Comparison of ENCODE assay signal across 9 mouse cellular contexts in genomic region chr8:123520048-123520447, GRCm38 (mm10). TPM values are rescaled to one million over a fixed set of nuclear protein-coding genes. Genes with fewer than 3 reads are reported as not detected.
"Had no signal": no experiment of that assay in that cellular context is flagged by ENCODE, and none has a peak within 500 bp of the region (broad histone marks: within the 10 kb centered on the region; RNA-seq: fewer than 3 reads in every experiment).

No protein-coding gene starts in this region.

RNA-seq across cellular contexts. Expression of gene Dbndd1, which starts 4.8 kb away (rescaled TPM):
- total RNA-seq: gastrocnemius, adult 18-20 months; gastrocnemius, adult 8-10 months; gastrocnemius, postnatal 14 days; gastrocnemius, postnatal 36 days; heart, adult 2 months; heart, postnatal 14 days; heart, postnatal 36 days; hematopoietic stem cell, adult 5-6 weeks; liver, adult 2 months had no signal
- polyA plus RNA-seq: liver, adult 2 months had no signal
